Mouse (Mus musculus) cerebellum, adult 18-20 months (tissue): ENCODE data around the gene Ackr4.

Experiments
- DNase-seq, 2 experiments: peaks; one replicate each; pipeline ENCODE4 v3.0.0; 2021

Ackr4 gene

DNA sequence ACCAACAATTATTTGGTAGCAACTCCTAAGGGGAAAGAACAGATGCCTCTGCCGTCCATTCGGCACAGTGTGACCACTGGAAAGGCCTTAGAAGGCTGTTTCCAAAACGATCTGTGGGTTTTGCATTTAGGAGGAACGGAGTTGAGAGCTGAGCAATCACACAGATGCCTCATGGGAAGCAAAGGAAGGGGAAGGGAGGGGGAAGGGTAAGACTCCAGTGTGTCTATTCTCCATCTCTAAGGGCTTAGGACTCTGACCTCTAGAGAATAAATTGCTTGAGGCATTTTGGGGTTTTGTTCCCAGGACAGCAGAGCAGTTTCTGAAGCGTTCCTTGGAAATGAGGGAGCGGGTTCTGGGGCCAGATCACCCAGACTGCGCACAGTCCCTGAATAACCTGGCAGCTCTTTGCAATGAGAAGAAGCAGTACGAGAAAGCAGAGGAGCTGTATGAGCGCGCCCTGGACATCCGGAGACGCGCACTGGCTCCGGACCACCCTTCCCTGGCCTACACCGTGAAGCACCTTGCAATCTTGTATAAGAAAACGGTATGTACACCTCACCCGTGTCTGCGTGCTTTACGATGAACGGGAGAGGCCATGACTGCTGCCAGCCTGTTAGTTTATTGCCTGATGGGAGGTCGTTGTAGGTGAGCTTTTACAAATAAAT is 87.6 kb downstream of the Ackr4 start:
- DNase-seq: no peak

- DNase-seq: no peak
Measured at GRCm38 (mm10) chr9:104038266-104038665, 88.5 kb downstream of the Ackr4 start.

- DNase-seq: peak; percentile 70 to 76
Measured at GRCm38 (mm10) chr9:104035261-104036015, 91.3 kb downstream of the Ackr4 start.

GRCm38 (mm10) chr9:104034718-104035117 is 92.0 kb downstream of the Ackr4 start:
- no peak for DNase-seq

DNA sequence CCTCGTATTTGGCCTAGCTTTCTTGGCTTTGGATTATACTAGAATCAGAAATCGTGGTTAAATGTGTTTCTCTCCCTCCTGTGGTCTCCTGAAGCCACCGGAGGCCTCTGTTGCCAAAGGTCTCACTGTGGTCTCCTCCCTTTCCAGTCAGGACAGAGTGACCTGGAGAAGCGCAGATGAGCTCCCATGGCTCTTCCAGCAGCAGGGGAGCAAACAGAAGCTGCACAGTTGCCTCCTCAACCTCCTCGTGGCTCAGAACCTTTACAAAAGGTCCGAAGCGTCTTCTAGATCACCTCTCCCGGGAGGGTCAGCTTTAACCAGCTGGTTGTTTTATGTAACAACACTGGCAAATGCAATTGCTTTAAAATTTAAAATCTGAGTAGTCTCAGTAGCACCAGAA is 92.5 kb downstream of the Ackr4 start:
- DNase-seq: no peak
